Mouse (Mus musculus) kidney, postnatal 36 days (tissue): Measurements from ENCODE around the gene Wasf2.

Experiments used
- DNase-seq, 2 experiments: peaks; one replicate each; pipeline ENCODE4 v3.0.0; 2021 to 2022; ENCODE audit warnings: mixed read lengths in 2 of 2

Wasf2 gene

DNA sequence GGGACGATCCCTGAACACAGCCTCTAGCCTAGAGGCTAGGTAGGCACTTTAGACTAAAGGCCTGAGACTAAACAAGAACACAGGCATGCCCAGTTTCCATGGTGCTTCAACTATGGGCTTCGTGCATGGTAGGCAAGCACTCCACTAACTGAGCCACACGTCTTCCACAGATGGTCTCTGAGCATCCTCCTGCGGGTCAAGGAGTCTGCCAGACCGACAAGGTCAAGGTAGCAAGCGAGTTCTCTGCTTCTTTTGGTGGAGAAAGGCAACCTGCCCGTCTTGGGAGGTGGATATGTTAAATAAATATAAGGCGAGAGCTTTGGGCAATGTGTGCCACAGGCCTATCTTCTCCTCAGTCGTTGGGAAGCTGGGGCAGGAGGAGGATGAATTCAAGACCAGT, 28.6 kb upstream of the Wasf2 start:
- no peak for DNase-seq

DNA sequence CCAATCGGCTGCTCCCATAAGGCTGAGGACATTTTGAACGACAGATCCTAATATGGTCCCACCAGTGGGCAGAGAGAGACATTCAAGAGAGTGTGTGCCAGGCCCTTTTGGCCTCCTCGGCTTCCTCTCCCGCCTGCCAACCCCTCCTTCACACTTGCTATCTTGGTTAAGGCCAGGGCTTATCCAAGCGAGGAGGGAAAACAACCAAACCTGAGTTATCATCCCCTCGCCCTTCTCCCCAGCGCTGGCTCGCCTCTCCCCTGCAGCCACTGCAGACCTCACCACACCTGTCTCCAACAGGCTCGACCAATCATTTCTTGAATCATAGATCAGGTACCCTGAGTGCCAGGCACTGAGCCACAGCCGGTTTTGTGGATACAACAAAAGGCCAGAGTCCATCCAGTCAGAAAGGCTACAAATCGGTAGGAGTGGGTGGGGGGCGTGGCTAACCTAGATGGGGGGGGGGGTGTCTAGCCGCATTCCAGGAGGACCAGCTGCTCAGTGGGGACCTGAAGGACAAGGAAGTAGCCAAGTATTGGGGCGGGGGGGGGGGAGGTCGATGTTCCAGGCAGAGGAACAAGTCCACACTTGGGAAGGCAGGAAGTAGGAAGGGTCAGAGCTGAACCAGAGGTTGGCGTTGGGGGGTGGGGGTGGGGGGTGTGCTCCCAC, 26.6 kb upstream of the Wasf2 start:
- DNase-seq, result peak; percentile 79 to 84

DNA sequence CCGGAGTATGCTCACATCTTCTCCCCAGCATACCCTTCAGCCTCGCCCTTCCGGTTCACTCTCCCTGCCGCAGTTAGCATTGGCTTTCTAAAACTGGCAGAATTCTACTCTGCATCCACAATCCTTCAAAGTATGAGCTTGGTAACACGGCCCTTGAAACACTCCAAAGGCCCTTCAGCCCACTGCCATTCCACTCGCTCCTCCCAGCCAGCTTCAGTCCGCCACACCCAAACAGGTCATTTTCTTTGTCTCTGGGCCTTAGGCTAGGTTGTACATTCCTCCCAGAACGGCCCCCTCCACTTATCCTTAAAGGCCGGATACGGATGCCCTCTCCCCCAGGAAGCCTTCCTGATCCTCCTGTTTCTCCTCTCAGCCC, 26.1 kb upstream of the Wasf2 start:
- no peak for DNase-seq

DNA sequence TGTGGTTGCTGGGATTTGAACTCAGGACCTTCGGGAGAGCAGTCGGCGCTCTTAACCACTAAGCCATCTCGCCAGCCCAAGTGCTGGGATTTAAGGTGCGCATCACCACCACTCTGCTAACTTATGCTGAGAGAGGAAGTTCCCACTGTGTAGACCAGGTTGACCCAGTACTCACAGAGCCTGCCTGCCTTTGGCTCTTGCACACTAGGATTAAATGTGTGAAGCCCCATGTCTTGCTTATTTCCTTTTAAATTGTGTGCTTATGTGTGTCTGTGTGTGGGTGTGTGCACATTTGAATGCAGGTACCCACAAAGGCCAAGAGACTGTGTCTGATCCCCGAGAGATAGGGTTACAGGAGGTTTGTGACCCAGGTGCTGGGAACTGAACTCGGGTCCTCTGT, 23.6 kb upstream of the Wasf2 start:
- DNase-seq, result no peak

DNA sequence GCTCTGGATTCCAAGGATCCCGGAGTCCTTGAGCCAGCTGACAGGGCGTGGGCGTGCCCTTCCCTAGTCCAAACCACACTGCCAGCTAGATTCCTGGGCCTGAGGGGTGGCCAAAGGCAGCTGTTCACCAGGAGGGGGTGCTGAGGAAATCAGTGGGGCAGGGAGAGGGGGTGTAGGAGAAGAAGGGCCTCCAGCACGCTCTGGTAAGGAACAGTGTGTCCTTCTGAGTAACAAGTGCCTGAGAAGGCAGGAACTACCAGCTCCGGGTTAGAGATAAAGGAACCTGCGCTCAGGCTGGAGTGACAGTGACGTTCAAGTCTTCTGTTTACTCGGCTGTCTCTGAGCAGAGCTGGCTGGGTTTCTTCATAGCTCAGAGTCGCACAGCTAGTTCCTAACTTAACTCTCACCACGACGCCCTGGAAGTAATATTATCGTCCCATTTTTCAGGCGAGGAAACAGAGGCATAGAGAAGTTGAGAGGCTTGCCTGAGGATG, 22.5 kb upstream of the Wasf2 start:
- no peak for DNase-seq

DNA sequence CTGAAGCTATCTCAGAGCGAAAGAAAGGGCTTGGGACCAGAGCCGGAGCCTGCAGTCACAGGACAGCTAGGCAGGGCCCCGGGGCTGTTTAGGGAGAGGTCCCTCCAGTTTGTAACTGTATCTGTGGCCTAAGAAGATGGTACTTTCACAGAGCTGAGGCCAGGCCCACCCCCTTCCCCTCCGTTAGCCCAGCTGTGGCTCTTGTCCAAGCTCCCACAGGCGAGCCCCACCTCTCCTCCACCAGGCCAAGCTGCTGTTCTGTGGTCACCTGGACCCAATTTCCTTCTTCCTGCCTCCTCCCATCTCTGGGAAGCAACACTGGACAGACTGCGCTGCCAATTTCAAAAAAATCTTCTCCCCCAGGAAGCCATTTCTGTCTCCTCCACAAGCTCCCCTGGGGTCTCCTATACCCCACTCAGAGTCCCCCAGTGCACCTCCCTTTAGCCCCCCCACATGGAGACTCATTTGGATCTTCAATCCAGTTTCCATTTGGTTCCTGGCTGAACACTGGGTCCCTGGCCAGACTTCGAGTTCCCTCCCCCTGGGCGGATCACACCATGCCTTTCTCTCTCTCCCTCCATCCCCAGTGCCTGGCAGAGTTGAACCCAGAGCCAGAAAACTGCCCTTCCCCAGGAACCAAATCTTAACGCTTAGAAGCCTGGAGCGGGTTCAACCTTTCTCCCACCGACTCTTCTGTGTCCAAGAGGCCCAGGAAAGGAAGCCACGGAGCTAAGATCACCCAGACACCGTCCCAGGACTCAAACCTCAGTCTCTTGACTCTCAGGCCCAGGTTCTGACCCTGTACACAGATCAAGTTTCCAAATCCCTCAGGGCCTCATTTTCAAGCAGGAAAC, 21.6 kb upstream of the Wasf2 start:
- no peak for DNase-seq

DNA sequence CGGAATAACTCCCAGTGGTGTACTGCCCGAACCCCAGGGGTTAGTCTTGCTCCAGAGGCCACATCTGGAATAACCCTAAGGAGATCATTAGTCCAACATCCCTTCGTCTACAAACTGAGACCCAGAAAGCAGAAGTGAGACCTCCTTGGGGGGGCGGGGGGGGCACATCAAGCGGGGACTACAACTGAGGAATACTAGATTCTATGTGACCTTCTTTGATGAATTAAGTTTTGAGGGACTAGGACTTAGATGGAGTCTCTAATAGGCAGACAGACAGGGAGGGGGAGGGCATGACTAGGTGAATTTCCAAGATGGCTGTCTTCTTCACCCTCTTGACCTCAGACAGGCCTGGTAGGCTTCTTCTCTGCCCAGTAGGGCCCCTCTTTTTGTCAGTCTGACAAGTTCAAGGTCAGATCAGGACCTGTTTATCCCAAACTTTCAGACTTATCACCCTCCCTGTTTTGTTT, 20.9 kb upstream of the Wasf2 start:
- DNase-seq, result no peak

DNA sequence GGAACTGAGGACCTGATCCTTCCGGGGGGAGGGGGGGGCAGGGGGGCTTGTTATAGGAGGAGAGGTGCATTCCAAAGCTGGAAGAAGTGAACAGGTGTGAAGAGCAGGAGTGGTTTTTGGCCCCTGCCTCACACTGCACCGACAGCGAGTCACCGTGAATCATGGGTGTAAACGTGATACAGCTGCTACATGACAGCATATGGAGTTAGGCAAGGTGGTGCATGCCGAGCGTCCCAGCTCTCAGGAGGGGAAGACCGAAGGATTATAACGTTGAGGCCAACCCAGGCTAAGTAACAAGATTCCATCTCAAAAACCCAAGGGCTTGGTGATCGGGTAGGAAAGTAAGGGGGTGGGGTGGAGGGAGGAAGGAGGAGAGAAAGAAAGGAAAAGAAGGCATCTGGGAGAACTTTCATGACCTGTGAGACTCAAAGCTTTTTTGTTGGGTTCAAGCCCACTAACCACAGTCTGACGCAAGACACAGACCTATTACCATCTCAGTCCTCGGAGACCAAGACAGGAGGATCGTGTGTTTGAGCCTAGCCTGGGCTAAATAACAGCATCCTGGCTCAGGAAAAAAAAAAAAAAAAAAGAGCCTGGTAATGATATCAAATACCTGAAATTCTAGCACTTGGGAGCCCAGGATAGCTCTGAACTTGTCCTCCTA, 18.0 kb upstream of the Wasf2 start:
- no peak for DNase-seq

DNA sequence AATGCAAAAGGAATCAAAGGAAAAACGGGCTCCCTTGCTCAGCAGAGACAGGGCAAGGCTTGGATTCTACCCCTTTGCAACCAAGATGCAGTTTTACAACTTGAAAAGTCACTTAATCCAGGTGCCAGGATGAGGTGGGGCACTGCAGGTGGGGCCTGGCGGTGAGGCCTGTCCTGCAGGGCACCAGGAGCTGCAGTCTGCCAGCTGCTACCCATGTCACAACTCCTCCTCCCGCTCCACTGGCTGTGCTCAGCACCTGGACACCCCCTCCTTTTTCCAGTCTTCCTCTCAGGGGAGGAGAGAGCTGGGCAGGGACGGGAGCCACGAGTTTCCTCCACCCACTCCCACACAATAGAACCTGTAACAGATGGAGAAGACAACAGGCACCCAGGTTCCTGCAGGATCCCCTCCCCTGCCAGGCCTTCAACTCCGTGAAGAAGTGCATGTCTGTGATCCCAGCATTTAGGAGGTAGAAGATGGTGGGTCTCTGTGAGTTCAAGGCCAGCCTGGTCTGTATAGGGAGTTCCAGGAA, 16.9 kb upstream of the Wasf2 start:
- DNase-seq, result no peak

DNA sequence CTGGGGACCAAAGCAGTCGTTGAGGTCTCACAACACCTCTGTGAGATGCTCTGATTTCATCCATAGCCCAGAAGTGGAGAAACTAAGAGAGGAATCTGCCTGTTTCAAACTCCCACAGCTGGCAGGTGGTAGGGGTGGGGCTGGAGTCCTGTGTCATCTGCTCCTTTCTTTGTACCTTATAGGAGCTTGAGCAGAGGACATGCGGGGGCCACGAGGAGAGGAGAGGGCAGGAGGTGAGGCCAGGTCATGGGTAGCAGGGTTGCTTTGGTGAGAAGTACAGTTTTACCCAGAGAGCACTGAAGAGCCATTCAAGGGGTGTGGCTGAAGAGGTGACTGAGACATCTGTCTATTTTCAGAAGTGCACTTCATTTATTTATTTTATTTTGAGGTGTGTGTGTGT, 15.5 kb upstream of the Wasf2 start:
- no peak for DNase-seq

DNA sequence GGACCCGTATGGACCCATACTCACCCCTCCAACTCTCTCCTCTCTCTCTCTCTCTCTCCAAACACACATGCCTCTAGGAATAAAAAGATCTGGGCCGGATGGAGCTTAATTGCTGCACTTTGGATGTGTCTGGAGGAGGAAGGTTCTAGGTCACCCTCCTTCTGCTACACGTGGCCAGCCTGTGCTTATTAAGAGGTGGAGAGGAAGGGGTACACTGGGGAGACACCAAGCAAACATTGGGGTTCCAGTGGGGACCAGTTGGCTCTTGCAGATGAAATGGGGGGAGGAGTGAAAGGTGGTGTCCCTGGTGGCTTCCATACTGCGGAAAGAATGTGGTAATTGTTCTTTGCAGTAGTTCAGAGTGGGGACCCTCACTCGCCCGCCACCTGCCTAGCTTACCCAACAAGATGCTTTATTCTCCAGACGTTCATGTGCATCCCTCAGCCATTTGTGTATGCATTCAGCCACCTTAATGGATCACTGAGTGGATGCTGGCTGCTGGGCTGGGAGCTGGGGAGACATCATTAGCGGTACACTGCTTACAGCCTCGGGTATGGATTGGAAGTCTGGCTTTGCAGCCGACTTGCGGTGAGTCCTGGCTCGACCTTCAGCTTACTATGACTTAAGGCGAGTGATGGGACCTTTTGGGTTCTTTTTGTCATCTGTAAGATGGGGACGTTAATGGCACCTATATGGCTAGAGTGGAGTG, 14.4 kb upstream of the Wasf2 start:
- no peak for DNase-seq

DNA sequence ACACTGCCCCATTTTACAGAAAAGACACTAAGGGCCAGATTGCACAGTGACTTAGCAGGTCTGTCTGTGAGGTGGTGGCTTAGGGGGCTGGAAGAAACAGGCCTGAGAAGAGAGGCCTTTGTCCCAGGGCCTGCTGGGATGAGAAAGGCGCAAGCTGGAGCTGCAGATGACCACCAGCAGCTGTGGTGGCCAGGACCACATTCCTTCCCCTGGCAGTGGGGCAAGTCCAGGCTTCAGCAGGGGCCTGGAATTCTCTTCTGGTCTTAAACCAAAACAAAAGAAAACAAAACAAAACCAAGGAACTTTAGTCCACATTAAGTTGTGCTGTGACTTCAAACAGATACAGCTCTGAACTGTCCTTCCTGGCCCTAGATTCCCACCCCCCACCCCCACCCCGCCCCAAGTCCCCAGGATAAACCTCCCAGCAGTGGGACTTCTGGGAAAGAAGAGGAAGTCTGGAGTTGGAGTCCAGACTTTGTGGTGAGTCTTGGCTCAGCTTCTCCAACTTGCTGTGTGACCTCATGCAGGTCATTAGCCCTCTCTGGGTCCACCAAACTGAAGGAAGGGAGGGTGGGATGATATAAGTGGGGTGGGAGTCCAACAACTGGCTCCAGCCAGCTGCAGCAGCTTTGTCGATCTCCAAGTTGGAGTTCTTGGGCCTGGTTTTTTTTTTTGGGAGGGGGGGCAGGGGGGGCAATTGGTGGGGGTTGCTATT, 13.4 kb upstream of the Wasf2 start:
- peak; percentile 22 to 32 for DNase-seq

DNA sequence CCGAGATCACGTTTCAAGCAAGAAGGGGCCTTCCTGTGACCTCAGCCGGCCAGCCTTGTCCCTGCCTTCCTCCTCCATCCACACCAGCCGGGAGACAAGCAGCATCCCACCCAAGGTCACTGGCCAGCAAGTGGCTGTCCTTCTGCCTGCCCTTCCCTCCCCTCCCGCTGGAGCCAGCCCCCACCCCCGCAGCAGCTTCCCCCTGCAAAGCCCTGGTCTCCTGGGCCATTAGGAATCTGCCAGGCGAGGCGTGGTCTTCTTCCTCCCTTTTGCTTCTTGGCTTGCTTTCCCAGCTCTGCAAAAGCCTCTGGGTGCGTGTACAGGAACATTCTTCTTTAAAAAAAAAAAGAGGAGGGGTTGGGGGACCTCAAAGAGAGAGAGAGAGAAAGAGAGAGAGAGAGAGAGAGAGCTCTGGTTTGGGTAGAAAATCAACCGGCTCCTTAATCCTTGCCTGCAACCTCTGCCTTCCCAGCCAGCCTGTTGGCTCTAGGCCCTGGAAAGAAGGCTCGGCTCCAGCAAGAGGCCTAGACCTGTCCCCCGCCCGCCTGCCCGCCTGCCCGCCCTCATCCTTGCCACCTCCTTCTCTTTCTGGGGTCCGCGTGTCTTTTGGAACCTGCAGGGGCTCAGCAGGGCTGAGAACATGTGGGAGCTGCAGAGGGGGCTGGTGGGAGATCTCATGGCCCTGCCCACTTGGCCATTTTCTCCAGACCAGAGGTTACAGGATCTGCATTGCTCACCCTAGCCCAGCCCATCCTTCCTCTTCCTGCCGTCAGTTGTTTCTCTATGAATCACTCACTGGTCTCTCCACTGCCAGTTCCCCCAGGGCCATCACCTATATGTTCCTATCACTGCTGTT, 12.5 kb upstream of the Wasf2 start:
- peak; percentile 80 to 84 for DNase-seq

DNA sequence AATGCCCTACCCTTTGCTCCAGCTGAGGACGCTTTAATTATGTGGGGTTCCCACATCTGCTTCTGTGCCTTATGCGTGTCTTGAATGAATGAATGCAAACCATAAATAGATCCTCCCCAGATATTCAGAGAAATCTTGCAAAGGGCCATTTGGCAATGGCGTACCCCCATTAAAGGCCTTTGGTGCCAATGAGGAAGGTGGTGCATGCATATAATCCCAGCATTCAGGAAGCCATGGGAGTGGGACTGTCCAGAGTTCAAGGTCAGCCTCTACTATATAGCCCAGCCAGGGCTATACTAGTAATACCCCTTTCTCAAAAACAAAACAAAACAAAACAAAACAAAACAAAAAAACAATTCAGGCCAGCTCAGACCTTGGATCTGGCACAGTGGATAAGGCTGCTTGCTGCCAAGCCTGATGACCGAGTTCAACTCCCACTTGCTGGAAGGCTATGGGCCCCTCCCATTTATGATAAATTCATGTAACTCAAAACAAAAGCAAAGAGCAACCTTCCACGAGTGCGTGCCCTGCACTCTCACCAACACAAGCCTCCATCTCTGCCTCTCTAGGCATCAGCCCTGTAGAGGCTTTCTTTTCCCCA, 11.4 kb upstream of the Wasf2 start:
- DNase-seq, result no peak

DNA sequence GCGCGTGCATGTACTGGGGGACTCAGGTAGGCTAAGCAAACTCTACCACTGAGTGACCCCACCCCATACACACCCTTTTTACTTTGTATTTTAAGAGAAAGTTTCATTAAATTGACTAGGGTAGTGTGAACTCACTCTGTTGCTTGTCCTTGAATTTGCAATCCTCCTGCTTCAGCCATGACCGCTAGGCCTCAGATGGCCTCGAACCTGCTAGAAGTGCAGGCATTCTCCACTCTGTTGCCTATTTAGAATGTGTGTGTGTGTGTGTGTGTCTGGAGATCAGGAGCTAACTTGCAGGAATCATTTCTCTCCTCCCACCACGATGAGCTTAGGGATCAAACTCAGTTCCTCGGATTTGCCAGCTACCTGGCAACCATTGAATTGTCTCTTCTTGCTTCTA, 10.7 kb upstream of the Wasf2 start:
- no peak for DNase-seq

DNA sequence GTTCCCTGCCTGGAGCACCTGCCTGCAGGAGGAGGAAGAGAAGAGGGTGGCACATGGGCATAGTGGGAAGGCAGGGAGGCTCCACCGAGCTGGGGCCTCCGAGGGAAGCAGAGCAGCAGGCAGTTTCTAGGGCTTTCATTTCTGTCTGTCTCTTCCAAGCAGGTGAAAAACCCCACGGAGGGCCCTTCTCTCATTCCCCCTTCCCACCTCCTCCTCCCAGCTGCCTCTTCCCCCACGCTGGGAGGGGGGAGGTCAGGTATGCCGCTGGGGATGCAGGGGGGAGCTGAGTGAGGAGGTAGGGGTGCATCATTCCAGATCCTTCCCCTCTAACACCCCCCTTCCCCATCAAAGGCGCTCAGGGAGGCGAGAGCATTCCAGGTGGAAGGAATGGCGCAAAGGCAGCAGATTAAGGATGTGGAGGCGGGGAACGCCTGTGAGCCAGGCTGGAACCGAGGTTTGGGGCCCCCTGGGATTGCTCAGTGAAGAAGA, 9.4 kb upstream of the Wasf2 start:
- DNase-seq, result no peak

DNA sequence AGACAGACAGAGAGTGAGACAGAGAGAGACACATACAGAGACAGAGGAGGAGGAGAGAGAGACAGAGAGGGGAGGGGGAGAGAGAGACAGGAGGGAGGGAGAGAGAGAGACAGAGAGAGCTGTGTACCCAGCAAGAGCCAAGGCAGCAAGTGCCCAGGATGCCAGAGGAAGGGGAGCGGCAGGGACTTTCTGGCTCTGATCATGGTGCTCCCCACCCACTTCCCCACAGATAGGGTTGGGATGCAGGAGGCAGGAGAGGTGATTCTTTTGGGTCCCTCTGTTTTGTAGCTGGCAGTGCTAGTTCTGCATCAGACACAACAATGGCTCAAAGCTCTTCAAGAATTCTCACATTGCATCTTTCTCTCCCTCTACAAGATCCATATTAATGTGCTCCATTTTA, 8.9 kb upstream of the Wasf2 start:
- DNase-seq, result peak in 1 of 2 experiments; percentile 21

DNA sequence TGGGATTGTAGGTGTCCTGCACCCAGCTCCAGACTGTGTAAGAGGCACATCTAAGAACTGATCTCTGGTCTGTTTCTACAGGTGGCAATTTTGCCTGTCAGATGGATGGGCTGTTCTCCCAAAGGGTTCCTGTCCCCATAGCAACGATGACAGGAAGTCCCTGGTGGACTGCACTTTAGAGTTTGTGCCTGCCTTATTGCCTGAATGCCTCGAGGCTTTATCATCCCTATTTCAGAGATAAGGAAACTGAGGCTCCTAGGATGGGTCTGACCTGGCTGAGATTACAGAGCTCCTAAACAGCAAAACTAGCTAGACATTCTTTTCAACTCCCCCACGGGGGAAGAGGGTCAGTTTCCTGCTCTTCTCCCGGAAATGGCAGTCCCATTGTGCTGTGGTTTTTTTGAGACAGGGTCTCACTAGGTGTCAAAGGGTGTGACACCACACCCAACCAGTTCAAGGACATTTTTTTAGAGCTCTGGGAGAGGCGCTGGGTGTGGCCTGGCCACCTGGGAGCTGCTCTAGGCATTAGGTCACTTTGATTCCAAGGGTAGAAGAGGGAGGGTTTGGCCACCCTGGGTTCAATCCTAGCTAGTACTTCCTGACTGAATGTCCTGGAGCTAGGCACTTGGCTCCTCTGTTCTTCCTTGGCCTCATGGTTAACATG, 8.2 kb upstream of the Wasf2 start:
- DNase-seq, result peak; percentile 18 to 31

DNA sequence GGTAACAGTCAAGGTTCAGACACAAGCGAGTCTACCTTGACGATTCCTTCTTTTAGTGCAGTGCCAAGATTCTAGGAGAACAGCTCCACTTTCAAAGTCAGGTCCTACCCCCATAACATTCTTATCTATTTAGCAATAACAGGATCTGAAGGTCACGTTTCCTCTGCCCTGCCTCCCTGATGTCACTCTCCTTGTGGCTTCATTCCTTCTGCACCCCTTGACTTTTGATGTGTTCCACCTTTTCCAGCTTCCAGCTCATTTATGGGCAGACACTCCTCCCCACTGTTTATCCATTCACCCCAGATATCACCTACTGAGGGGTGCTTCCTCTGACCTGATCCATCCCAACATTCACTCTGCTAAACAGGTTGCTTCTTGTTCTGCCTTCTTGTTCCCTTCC, 3.2 kb upstream of the Wasf2 start:
- DNase-seq, result no peak

DNA sequence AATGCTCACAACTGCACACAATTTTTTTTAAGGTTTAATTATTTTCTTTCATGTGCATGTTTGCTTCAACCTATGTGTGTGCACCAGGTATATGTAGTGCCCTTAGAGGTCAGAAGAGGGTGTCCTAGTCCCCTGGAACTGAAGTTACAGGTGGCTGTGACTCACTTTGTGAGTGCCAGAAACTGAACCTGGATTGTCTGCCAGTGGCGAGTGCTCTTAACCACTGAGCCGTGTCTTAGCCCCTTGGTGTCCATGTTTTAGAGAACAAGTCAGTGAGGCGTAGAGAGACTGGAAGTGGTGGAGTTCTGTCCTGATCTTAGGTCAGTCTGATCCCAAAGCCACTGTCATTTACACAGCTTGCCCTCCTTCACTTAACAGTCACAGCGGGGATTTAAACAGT, 2.4 kb upstream of the Wasf2 start:
- DNase-seq, result peak; percentile 49 to 52
